Mouse (Mus musculus) cortical plate, adult 2 months (tissue): Measurements from ENCODE around the gene Scrt2.

Source experiments
- CTCF ChIP-seq: fragments of 200-500 bp; IDR thresholded peaks from 2 replicates; pipeline ENCODE4 v1.5.1; 2011; ENCODE audit warnings: mild to moderate bottlenecking, control low read depth, low read length; ENCODE audit not compliant: insufficient read depth; ENCODE audit errors: extremely low read depth
- POLR2A ChIP-seq: fragments of 200-500 bp; IDR thresholded peaks from 2 replicates; pipeline ENCODE4 v1.6.1; 2011; ENCODE audit warnings: mild to moderate bottlenecking, low read length, control low read depth; ENCODE audit not compliant: insufficient read depth; ENCODE audit errors: extremely low read depth

DNA sequence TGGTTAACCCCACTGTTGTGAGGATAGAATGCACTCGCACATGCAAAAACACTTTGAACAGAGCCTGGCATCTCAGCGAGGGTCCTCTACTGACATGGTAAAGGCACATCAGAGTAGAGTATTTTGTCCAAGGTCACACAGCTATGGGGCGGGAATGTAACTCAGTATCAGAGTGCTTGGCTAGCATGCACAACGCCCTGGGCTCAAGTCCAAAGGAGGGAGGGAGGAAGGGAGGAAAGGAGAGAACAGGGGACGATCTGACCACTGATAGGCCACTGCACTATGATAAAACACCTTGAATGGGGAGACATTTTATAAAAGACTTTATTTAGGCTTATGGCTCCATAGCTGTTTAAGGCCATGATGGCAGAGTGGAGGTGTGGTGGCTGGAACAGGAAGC is 8.3 kb downstream of the Scrt2 start:
- TF ChIP-seq POLR2A (no peak), CTCF (no peak)
